Mouse (Mus musculus) left cerebral cortex, adult 2 months (tissue): ENCODE measurements at regions not wholly inside any gene's neighbourhood (a gene's known extent, or its start where the extent isn't known, plus 50 kb on each side); places are given as distances from the start of the nearest gene placed in this dataset.

Experiments
- DNase-seq, 2 experiments: peaks; one replicate each; pipeline ENCODE4 v3.0.0; 2021 to 2022; ENCODE audit warnings: low spot score in 2 of 2, mixed read lengths in 1 of 2; ENCODE audit errors: extremely low spot score in 1 of 2
- H3K27ac ChIP-seq: fragments of 200-600 bp; 2 replicates; pipeline ENCODE4 v1.8.1; 2022
- H3K4me3 ChIP-seq: fragments of 200-600 bp; 2 replicates; pipeline ENCODE4 v1.8.1; 2022
- CTCF ChIP-seq: fragments of 200-600 bp; IDR thresholded peaks from 2 replicates; pipeline ENCODE4 v1.8.1; 2022; ENCODE audit warnings: antibody characterized with exemption, mild to moderate bottlenecking, moderate library complexity
- intact Hi-C: fragments of 180-260 bp; cut with DNase I; formaldehyde crosslinking; loops from one replicate; pipeline ENCODE4 v1.15.1; 2025

DNA sequence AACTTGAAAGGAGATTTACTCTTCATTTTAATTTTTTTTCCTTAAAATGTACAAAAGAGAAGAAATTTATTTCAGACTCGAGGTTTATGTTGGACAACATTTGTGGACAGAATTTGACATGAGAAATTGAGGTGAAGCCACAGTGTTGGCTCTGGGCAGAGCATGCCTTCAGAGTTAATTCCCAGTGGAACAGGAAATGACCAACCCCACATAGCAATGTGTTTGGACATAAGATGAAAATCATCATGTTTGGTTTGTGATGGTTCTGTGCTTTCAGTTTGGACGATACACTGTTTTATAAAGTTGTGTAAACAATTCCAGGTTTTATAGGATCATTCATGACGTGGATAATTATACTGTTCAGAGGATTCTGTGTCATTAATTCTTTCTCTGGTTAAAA, 271.9 kb upstream of the Mettl25 start:
- TF ChIP-seq CTCF: no peak
- H3K4me3 ChIP-seq: no peak overlapping the region
- H3K27ac ChIP-seq: no peak overlapping the region
- intact Hi-C loops: no loop called here
- no peak for DNase-seq

DNA sequence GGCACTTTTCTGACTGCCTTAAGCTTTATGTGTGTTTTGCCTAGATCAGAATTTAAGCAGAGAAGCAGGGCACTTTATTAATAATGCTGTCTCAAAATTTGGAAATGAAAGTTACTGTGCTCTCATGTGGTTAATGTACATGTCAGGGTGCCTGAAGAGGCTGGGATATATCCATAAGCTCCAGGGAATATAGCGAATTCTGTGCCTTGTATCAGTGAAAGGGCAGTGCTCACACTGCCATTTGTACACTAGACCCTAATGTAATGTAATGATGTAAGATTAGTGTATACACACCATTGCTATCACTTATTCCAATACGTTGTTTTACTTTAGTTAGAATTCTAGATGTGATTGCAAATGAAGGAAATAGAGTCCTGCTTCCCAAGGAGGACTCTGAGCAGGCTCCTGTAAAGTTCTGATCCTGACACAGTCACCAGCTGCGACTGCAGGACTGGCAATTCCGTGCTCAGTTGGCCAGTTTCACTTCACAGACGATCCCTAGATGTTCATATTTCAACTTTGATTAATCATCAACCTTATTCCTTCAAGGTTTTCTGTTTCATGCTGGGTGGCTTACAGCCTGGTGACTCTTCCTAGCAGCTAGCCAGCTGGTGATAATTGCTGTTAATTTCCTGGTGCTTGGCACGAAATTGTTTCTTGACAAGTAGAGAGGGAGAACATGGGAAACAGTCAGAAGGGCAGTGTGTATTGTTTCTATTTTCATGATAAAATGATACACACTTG, 273.7 kb upstream of the Mettl25 start:
- Histone ChIP-seq H3K4me3 (no peak overlapping the region), H3K27ac (no peak overlapping the region)
- DNase-seq: no peak
- TF ChIP-seq CTCF: no peak
- intact Hi-C loops: no loop called here

DNA sequence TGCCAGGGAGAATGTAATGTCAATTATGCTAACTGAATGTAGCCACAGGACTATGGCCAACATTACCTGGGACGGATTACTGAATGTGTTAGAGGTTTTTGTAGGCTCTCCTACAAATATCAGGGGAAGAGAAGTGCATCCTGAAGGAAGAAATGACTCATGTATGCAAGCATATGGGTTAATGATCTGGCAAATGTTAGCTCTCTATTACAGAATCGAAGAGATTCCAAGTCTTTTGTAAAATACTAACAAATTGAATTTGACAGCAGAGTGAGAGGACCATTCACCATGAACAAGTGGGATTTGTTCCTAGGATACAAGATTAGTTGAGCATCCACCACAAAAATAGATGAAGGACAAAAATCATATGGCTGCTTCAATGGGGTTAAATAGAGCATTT, 280.6 kb upstream of the Mettl25 start:
- no peak for DNase-seq
- TF ChIP-seq CTCF: no peak
- Histone ChIP-seq H3K27ac (no peak overlapping the region), H3K4me3 (no peak overlapping the region)
- intact Hi-C loops: loop anchor here (5.0 to 10.0 kb wide), 2 partner anchors 133 to 345 kb away; no protein-coding TSS in a partner anchor

DNA sequence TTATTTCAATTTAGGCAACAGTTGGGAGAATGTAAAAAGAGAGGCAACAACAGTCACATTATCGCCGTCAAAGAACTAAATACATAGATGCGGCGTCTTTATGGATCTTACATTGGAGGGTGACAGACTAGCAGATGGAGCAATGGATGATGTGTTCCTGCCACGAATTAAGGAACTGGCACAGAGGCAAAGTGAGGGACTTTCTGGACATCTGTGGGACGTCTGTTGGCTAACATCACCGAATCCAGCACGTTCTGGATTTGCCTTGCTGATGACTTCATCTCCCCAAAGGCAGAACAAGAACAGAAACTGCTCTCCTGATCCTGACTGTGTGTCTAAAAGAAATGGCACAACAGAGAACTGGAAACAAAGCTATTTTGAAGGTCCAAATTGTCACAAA, 281.8 kb upstream of the Mettl25 start:
- TF ChIP-seq CTCF: no peak
- intact Hi-C loops: loop anchor here (5.0 to 10.0 kb wide), 2 partner anchors 132 to 344 kb away; no protein-coding TSS in a partner anchor
- DNase-seq: peak in 1 of 2 experiments; percentile 15

DNA sequence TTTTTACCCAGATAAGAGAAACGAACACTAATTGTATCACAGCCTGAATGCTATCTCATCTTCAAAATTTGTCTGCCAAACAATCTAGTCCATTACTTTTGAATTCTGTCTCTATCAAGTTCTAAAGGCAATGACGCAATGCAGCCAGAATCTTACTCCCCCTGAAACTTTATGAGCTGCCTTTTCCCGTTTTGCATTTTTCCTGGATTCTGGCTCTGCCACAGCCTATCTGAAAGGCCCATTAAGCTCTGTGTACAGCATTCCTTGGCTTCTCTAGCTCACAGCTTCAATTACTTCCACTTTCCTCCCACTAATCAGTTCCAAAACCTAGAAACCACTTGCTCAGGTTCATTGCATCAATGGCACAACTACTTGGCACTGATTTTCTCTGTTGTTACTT, 298.0 kb upstream of the Ppfia2 start:
- no peak overlapping the region for H3K27ac ChIP-seq
- intact Hi-C loops: no loop called here
- no peak for TF ChIP-seq CTCF
- no peak overlapping the region for H3K4me3 ChIP-seq
- no peak for DNase-seq

More for the DNA sequence above, 281.8 kb upstream of the Mettl25 start:
- no peak overlapping the region for H3K4me3 ChIP-seq
- no peak overlapping the region for H3K27ac ChIP-seq

DNA sequence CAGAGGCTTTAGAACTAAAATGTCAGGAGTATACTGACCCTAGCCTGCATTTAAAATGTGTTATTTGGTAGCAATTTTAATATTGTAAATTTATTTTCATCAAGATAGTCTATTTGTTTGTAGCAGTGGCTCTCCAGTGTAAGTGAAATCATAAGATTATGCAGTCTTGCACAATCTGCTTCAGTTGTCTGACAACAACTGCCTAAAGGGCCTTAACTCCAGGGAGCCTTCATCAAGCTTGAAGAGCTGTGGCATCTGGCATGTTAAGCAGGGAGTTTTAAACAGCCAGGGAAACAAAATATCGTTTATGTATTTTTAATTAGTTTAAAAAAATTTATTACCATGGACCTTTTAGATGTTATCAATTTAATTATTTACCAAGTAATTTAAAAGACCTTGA, 295.7 kb upstream of the Ppfia2 start:
- intact Hi-C loops: loop anchor here (2.0 kb wide), 1 partner anchor 20 kb away; no protein-coding TSS in a partner anchor
- no peak for DNase-seq
- no peak for TF ChIP-seq CTCF
- H3K4me3 ChIP-seq: no peak overlapping the region
- H3K27ac ChIP-seq: no peak overlapping the region

- no peak for TF ChIP-seq CTCF
- no peak for DNase-seq
- H3K27ac ChIP-seq: no peak overlapping the region
- intact Hi-C loops: no loop called here
- no peak overlapping the region for H3K4me3 ChIP-seq
Measured at GRCm38 (mm10) chr10:106179651-106180050, 290.5 kb upstream of the Ppfia2 start.

DNA sequence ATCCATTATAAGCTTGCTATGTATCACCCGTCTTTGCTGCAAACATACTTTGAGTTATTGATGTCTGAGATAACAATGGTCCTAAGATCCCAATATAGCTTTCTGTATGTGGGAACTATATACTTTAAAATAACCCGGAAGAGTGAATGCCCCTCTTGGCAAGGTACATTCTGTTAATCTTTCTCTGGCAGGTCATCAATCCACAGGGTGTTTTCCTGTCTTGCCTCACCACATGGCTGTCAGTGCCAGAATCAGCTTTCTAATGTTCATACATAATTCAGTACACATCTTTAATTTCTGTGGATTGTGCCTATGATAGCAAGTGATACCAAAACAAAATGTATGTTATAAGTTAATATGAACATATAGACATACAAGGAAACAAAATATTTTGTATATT, 267.6 kb upstream of the Ppfia2 start:
- no peak for TF ChIP-seq CTCF
- DNase-seq: no peak

GRCm38 (mm10) chr10:106224251-106224650, 245.9 kb upstream of the Ppfia2 start:
- no peak for DNase-seq
- intact Hi-C loops: no loop called here
- no peak for TF ChIP-seq CTCF
- Histone ChIP-seq H3K27ac (no peak overlapping the region), H3K4me3 (no peak overlapping the region)

More for the DNA sequence above, 267.6 kb upstream of the Ppfia2 start:
- intact Hi-C loops: no loop called here
- Histone ChIP-seq H3K27ac (no peak overlapping the region), H3K4me3 (no peak overlapping the region)

- no peak overlapping the region for H3K27ac ChIP-seq
- no peak for DNase-seq
- no peak overlapping the region for H3K4me3 ChIP-seq
- intact Hi-C loops: no loop called here
- TF ChIP-seq CTCF: no peak
Measured at GRCm38 (mm10) chr10:106242180-106242579, 228.0 kb upstream of the Ppfia2 start.

DNA sequence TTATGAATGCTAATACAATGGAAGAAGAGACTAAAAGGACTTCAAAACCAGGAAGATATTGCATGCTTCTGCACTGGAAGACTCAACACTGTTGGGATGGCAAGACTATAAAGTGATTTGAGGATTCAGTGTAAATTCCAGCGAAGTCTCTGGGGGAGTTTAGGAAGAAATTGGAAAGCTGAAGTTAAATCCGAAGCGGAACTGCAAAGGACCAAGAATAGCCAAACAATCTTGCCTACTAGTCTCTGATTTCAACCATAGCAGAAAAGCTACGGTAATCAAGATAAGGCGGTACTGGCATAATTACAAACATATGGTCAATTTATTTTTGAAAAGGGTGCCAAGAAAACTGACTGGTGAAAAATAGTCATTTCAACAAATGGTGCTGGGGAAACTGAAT, 216.0 kb upstream of the Ppfia2 start:
- DNase-seq: no peak
- intact Hi-C loops: loop anchor here (2.0 to 10.0 kb wide), 5 partner anchors 129 to 389 kb away; no protein-coding TSS in a partner anchor
- no peak overlapping the region for H3K4me3 ChIP-seq
- H3K27ac ChIP-seq: no peak overlapping the region
- TF ChIP-seq CTCF: no peak

GRCm38 (mm10) chr10:106259811-106260210, 210.3 kb upstream of the Ppfia2 start:
- intact Hi-C loops: loop anchor here (1.0 to 10.0 kb wide), 6 partner anchors 135 to 395 kb away; no protein-coding TSS in a partner anchor
- no peak for DNase-seq
- Histone ChIP-seq H3K4me3 (no peak overlapping the region), H3K27ac (no peak overlapping the region)
- TF ChIP-seq CTCF: no peak

GRCm38 (mm10) chr10:106273335-106273734, 196.8 kb upstream of the Ppfia2 start:
- intact Hi-C loops: no loop called here
- no peak overlapping the region for H3K27ac ChIP-seq
- no peak for DNase-seq
- H3K4me3 ChIP-seq: no peak overlapping the region
- TF ChIP-seq CTCF: no peak
